Mouse (Mus musculus): Measurements from ENCODE around the gene Eloa.
"Not testable (repeated sequence)": the region's sequence is repeated elsewhere in the genome, so short reads cannot be mapped to it uniquely, and the experiment has no call there.

The Eloa gene

GRCm38 (mm10) chr4:135986301-135986942 lies 35.1 kb downstream of the Eloa start:
- in situ Hi-C loops (cut with MboI; ENCODE audit: unreplicated experiment in 2 of 2): no loop called here

- in situ Hi-C loops (cut with MboI; ENCODE audit: unreplicated experiment in 2 of 2): no loop called here
Measured at GRCm38 (mm10) chr4:135985769-135986168, 35.8 kb downstream of the Eloa start.

- in situ Hi-C loops (cut with MboI; ENCODE audit: unreplicated experiment in 2 of 2): no loop called here
Measured at GRCm38 (mm10) chr4:135985193-135985592, 36.4 kb downstream of the Eloa start.

- in situ Hi-C loops (cut with MboI; ENCODE audit: unreplicated experiment in 2 of 2): no loop called here
Measured at GRCm38 (mm10) chr4:135984556-135984955, 37.0 kb downstream of the Eloa start.

GRCm38 (mm10) chr4:135981524-135982063 lies 40.0 kb downstream of the Eloa start:
- in situ Hi-C loops (cut with MboI; ENCODE audit: unreplicated experiment in 2 of 2): no loop called here

- in situ Hi-C loops (cut with MboI; ENCODE audit: unreplicated experiment in 2 of 2): not testable (repeated sequence)
Measured at GRCm38 (mm10) chr4:135980223-135980622, 41.3 kb downstream of the Eloa start.

- in situ Hi-C loops (cut with MboI; ENCODE audit: unreplicated experiment in 2 of 2): no loop called here
Measured at GRCm38 (mm10) chr4:135976146-135976545, 45.4 kb downstream of the Eloa start.

- in situ Hi-C loops (cut with MboI; ENCODE audit: unreplicated experiment in 2 of 2): no loop called here
Measured at GRCm38 (mm10) chr4:135972911-135973811, 48.4 kb downstream of the Eloa start.

- in situ Hi-C loops (cut with MboI; ENCODE audit: unreplicated experiment in 2 of 2): no loop called here
Measured at GRCm38 (mm10) chr4:135972556-135972906, 49.0 kb downstream of the Eloa start, which contains the start of gene Lypla2. TSS of gene Lypla2 (minus strand) at chr4:135972626.

GRCm38 (mm10) chr4:135971805-135972555 lies 49.6 kb downstream of the Eloa start:
- in situ Hi-C loops (cut with MboI; ENCODE audit: unreplicated experiment in 2 of 2): no loop called here

GRCm38 (mm10) chr4:135970585-135970984 lies 51.0 kb downstream of the Eloa start:
- in situ Hi-C loops (cut with MboI; ENCODE audit: unreplicated experiment in 2 of 2): no loop called here

- in situ Hi-C loops (cut with MboI; ENCODE audit: unreplicated experiment in 2 of 2): no loop called here
Measured at GRCm38 (mm10) chr4:135969070-135969750, 52.4 kb downstream of the Eloa start.

- in situ Hi-C loops (cut with MboI; ENCODE audit: unreplicated experiment in 2 of 2): no loop called here
Measured at GRCm38 (mm10) chr4:135968271-135968869, 53.2 kb downstream of the Eloa start.

- in situ Hi-C loops (cut with MboI; ENCODE audit: unreplicated experiment in 2 of 2): no loop called here
Measured at GRCm38 (mm10) chr4:135967086-135967760, 54.3 kb downstream of the Eloa start.

- in situ Hi-C loops (cut with MboI; ENCODE audit: unreplicated experiment in 2 of 2): no loop called here
Measured at GRCm38 (mm10) chr4:135966283-135966682, 55.3 kb downstream of the Eloa start.

GRCm38 (mm10) chr4:135965113-135965512 lies 56.5 kb downstream of the Eloa start:
- in situ Hi-C loops (cut with MboI; ENCODE audit: unreplicated experiment in 2 of 2): no loop called here

GRCm38 (mm10) chr4:135964426-135964825 lies 57.1 kb downstream of the Eloa start:
- in situ Hi-C loops (cut with MboI; ENCODE audit: unreplicated experiment in 2 of 2): loop anchor here in 1 of 2 experiments (5.0 kb wide), 1 partner anchor 88 kb away; the partner anchor contains the start of gene Rpl11

- in situ Hi-C loops (cut with MboI; ENCODE audit: unreplicated experiment in 2 of 2): loop anchor here in 1 of 2 experiments (5.0 kb wide), 1 partner anchor 89 kb away; the partner anchor contains the start of gene Rpl11
Measured at GRCm38 (mm10) chr4:135963457-135964193, 57.9 kb downstream of the Eloa start, which contains the start of gene Gale. TSS of gene Gale (plus strand) at chr4:135963727.

All from v-Abl transformed pro-B cells (cell line).